Mouse (Mus musculus): ENCODE measurements at regions not wholly inside any gene's neighbourhood (a gene's known extent, or its start where the extent isn't known, plus 50 kb on each side); places are given as distances from the start of the nearest gene placed in this dataset.

DNA sequence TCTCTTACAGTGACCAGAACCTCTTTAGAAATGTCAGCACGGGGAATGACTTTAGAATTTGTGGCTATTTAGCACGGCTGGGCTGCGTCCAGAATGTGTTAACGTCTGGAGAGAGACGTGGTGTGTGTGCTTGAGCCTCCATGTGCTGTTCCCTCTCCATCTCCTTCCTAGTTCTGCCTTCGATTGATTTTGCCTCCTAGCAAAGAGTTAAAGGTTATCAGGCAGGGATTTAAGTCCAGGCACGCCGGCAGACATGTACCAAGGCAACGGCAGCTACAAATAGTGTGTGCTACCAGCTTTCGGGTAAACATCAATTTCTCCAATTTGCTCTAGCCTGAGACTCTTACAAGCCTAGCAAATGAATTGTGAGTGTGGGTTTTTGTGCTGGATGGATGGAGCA is 285.7 kb downstream of the Icos start:
- ATAC-seq (no peak), DNase-seq (ENCODE audit: low spot score) (no peak)
- Histone ChIP-seq H3K4me1 (ENCODE audit: insufficient read depth, low read depth, low read length) (no peaks in the 10 kb centered on the region), H3K9ac (replicated peaks; ENCODE audit: low read depth) (no peak overlapping the region), H3K4me2 (replicated peaks; ENCODE audit: low read depth, low read length) (no peak overlapping the region), H3K27ac (ENCODE audit: low read length) (no peak overlapping the region), H3K36me3 (ENCODE audit: insufficient read depth, low read length) (no peaks in the 10 kb centered on the region), H3K4me3 (ENCODE audit: low read depth, low read length) (no peak overlapping the region), H3K9me3 (ENCODE audit: low read length) (no peaks in the 10 kb centered on the region), H3K27me3 (replicated peaks; ENCODE audit: insufficient read depth, low read length) (no peaks in the 10 kb centered on the region)
- 24% methylated on average over 10 of the region's 10 CpGs for WGBS
- no peak for TF ChIP-seq CTCF (IDR thresholded peaks at IDR 0.05)
- TF ChIP-seq EP300 (IDR thresholded peaks at IDR 0.05): no peak

- DNase-seq (ENCODE audit: low spot score) (no peak), ATAC-seq (no peak)
- Histone ChIP-seq H3K27me3 (replicated peaks; ENCODE audit: insufficient read depth, low read length) (no peaks in the 10 kb centered on the region), H3K27ac (ENCODE audit: low read length) (no peak overlapping the region), H3K9ac (replicated peaks; ENCODE audit: low read depth) (no peak overlapping the region), H3K9me3 (ENCODE audit: low read length) (no peaks in the 10 kb centered on the region), H3K4me1 (ENCODE audit: insufficient read depth, low read depth, low read length) (no peaks in the 10 kb centered on the region), H3K4me2 (replicated peaks; ENCODE audit: low read depth, low read length) (no peak overlapping the region), H3K36me3 (ENCODE audit: insufficient read depth, low read length) (no peaks in the 10 kb centered on the region), H3K4me3 (ENCODE audit: low read depth, low read length) (no peak overlapping the region)
- whole genome bisulfite sequencing: 40% methylated on average over 4 of the region's 4 CpGs
- TF ChIP-seq CTCF (IDR thresholded peaks at IDR 0.05) (no peak), EP300 (IDR thresholded peaks at IDR 0.05) (no peak)
Observed at GRCm38 (mm10) chr1:61265706-61266127, 288.0 kb downstream of the Icos start.

DNA sequence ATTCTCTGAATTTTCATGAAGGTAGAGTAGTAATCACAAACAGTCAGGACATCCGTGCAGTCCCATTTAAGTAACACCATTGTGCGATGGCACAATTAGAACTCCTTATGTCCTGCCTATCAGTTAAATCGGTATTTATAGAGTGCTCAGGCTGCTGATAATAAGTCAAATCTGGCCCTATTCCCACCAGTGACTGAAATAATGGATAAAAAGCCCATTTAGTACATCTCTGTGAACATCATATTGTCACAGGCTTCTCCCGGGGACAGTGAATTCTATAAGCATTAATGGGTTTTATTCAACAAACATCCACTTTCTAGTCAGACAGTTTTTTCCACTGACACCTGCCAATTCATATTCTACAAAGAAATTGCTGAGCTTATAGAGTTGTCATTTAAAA is 296.1 kb downstream of the Icos start:
- Histone ChIP-seq H3K36me3 (ENCODE audit: insufficient read depth, low read length) (no peaks in the 10 kb centered on the region), H3K27me3 (replicated peaks; ENCODE audit: insufficient read depth, low read length) (no peaks in the 10 kb centered on the region), H3K4me2 (replicated peaks; ENCODE audit: low read depth, low read length) (no peak overlapping the region), H3K9me3 (ENCODE audit: low read length) (no peaks in the 10 kb centered on the region), H3K4me3 (ENCODE audit: low read depth, low read length) (no peak overlapping the region), H3K27ac (ENCODE audit: low read length) (no peak overlapping the region), H3K4me1 (ENCODE audit: insufficient read depth, low read depth, low read length) (no peaks in the 10 kb centered on the region), H3K9ac (replicated peaks; ENCODE audit: low read depth) (no peak overlapping the region)
- ATAC-seq (no peak), DNase-seq (ENCODE audit: low spot score) (no peak)
- TF ChIP-seq CTCF (IDR thresholded peaks at IDR 0.05): no peak
- no peak for TF ChIP-seq EP300 (IDR thresholded peaks at IDR 0.05)
- 66% methylated on average over 4 of the region's 4 CpGs for WGBS

DNA sequence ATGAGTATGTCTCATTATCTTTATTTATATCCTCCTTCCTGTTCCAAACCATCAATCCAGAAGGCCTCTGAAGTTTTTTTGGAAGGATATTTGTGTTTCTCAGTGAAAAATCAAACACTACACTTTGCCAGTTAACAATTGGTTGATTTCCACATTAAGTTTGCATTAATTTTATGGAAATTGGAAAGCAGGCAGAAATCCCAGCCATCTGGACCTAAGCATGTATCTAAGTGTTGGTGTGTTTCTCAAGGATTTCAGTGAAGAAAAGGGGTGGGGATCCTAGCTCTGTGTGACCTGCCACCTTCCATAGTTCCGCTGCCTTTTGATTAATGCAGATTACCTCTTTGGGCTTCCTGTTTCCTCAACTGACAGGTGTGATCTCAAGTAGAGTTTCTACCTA is 296.5 kb downstream of the Icos start:
- no peaks in the 10 kb centered on the region for H3K36me3 ChIP-seq (ENCODE audit: insufficient read depth, low read length)
- H3K9me3 ChIP-seq (ENCODE audit: low read length): no peaks in the 10 kb centered on the region
- TF ChIP-seq CTCF (IDR thresholded peaks at IDR 0.05) (no peak), EP300 (IDR thresholded peaks at IDR 0.05) (no peak)
- ATAC-seq: no peak
- no peak for DNase-seq (ENCODE audit: low spot score)
- H3K4me3 ChIP-seq (ENCODE audit: low read depth, low read length): no peak overlapping the region
- H3K9ac ChIP-seq (replicated peaks; ENCODE audit: low read depth): no peak overlapping the region
- 80% methylated on average over 1 of the region's 1 CpGs for WGBS
- no peak overlapping the region for H3K27ac ChIP-seq (ENCODE audit: low read length)
- no peak overlapping the region for H3K4me2 ChIP-seq (replicated peaks; ENCODE audit: low read depth, low read length)
- no peaks in the 10 kb centered on the region for H3K4me1 ChIP-seq (ENCODE audit: insufficient read depth, low read depth, low read length)
- no peaks in the 10 kb centered on the region for H3K27me3 ChIP-seq (replicated peaks; ENCODE audit: insufficient read depth, low read length)

DNA sequence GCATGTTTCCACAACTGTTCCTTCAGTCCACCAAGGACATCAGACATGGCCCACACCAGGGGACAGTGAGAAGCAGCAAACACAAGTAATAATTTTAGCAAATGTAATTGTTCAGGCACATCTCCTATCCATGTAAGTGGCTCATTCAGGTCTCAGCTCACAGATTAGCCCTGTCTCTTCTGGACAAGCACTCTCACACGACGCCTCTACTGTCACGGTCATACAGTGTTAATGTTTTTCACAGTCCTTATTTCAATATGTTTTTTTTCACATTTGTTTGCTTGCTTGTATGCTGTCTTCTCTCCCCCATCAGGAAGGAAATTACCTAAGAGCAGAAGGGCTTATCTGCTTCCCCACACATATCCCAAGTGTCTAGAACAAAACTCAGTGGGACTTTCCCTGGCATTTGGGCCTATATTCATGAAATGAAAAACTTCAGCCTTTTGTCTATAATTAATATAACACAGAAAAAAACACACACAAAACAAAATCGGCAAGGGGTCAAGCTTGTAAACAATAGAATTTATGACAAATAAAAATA is 299.5 kb downstream of the Icos start:
- no peaks in the 10 kb centered on the region for H3K36me3 ChIP-seq (ENCODE audit: insufficient read depth, low read length)
- H3K9me3 ChIP-seq (ENCODE audit: low read length): no peaks in the 10 kb centered on the region
- WGBS: 60% methylated on average over 4 of the region's 4 CpGs
- H3K27me3 ChIP-seq (replicated peaks; ENCODE audit: insufficient read depth, low read length): no peaks in the 10 kb centered on the region
- H3K4me2 ChIP-seq (replicated peaks; ENCODE audit: low read depth, low read length): no peak overlapping the region
- DNase-seq (ENCODE audit: low spot score) (no peak), ATAC-seq (no peak)
- no peak overlapping the region for H3K4me3 ChIP-seq (ENCODE audit: low read depth, low read length)
- no peaks in the 10 kb centered on the region for H3K4me1 ChIP-seq (ENCODE audit: insufficient read depth, low read depth, low read length)
- no peak overlapping the region for H3K9ac ChIP-seq (replicated peaks; ENCODE audit: low read depth)
- TF ChIP-seq EP300 (IDR thresholded peaks at IDR 0.05) (no peak), CTCF (IDR thresholded peaks at IDR 0.05) (no peak)
- H3K27ac ChIP-seq (ENCODE audit: low read length): no peak overlapping the region

DNA sequence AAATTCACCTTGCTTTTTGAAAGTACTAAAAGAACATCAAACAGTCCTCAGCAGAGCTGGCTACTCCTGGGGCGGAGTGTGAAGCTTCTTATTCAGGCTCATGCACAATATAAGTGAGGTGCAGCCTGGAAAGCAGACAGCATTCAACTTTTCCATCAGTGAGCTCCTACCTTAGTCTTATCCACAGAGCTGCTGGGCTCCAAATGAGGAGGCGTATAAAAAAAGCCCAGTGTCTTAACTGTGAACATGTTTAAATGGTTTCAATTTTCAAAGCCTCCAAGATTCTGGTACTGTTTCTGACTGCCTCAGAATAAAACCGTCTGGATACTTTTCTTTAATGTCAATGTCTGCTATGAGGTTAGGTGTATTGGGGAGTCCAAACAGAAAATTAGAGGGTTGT is 310.5 kb downstream of the Icos start:
- no peaks in the 10 kb centered on the region for H3K36me3 ChIP-seq (ENCODE audit: insufficient read depth, low read length)
- TF ChIP-seq EP300 (IDR thresholded peaks at IDR 0.05) (no peak), CTCF (IDR thresholded peaks at IDR 0.05) (no peak)
- H3K4me1 ChIP-seq (ENCODE audit: insufficient read depth, low read depth, low read length): no peaks in the 10 kb centered on the region
- no peak for DNase-seq (ENCODE audit: low spot score)
- WGBS: 76% methylated on average over 3 of the region's 3 CpGs
- H3K9ac ChIP-seq (replicated peaks; ENCODE audit: low read depth): no peak overlapping the region
- ATAC-seq: no peak
- H3K27ac ChIP-seq (ENCODE audit: low read length): no peak overlapping the region
- H3K27me3 ChIP-seq (replicated peaks; ENCODE audit: insufficient read depth, low read length): no peaks in the 10 kb centered on the region
- H3K9me3 ChIP-seq (ENCODE audit: low read length): no peaks in the 10 kb centered on the region
- H3K4me3 ChIP-seq (ENCODE audit: low read depth, low read length): no peak overlapping the region
- H3K4me2 ChIP-seq (replicated peaks; ENCODE audit: low read depth, low read length): no peak overlapping the region

GRCm38 (mm10) chr1:61288946-61289345 is 311.2 kb downstream of the Icos start:
- Histone ChIP-seq H3K9me3 (ENCODE audit: low read length) (no peaks in the 10 kb centered on the region), H3K36me3 (ENCODE audit: insufficient read depth, low read length) (no peaks in the 10 kb centered on the region), H3K4me1 (ENCODE audit: insufficient read depth, low read depth, low read length) (no peaks in the 10 kb centered on the region), H3K4me3 (ENCODE audit: low read depth, low read length) (no peak overlapping the region), H3K27ac (ENCODE audit: low read length) (no peak overlapping the region), H3K9ac (replicated peaks; ENCODE audit: low read depth) (no peak overlapping the region), H3K4me2 (replicated peaks; ENCODE audit: low read depth, low read length) (no peak overlapping the region), H3K27me3 (replicated peaks; ENCODE audit: insufficient read depth, low read length) (no peaks in the 10 kb centered on the region)
- 87% methylated on average over 6 of the region's 6 CpGs for WGBS
- DNase-seq (ENCODE audit: low spot score): no peak
- TF ChIP-seq CTCF (IDR thresholded peaks at IDR 0.05): no peak
- TF ChIP-seq EP300 (IDR thresholded peaks at IDR 0.05): no peak
- no peak for ATAC-seq

Data from lung, postnatal 0 days (tissue).